Mouse (Mus musculus): ENCODE measurements around the gene Cldn14. TPM values are rescaled to one million over a fixed set of nuclear protein-coding genes. Genes with fewer than 3 reads are reported as not detected.
"Not testable (repeated sequence)": the region's sequence is repeated elsewhere in the genome, so short reads cannot be mapped to it uniquely, and the experiment has no call there.

Gene Cldn14
- polyA plus RNA-seq, 1 experiment from 2014 or later, result not detected

GRCm38 (mm10) chr16:94013328-94014086 lies 4.9 kb upstream of the Cldn14 start:
- 57% methylated on average over 8 of the region's 8 CpGs for WGBS
- not testable (repeated sequence) for H3K4me1 ChIP-seq (replicated peaks; ENCODE audit: control insufficient read depth, insufficient read depth, low read length); H3K27me3 ChIP-seq (ENCODE audit: control insufficient read depth, insufficient read depth, low read depth, low read length); H3K9ac ChIP-seq (ENCODE audit: low read length); H3K27ac ChIP-seq (ENCODE audit: low read length); H3K36me3 ChIP-seq (ENCODE audit: control insufficient read depth, insufficient read depth, low read length); H3K4me2 ChIP-seq (ENCODE audit: low read depth, low read length); H3K9me3 ChIP-seq (ENCODE audit: control insufficient read depth, low read length); H3K4me3 ChIP-seq (ENCODE audit: low read length)
- peak; percentile 66 for ATAC-seq (ENCODE audit: low read depth)

GRCm38 (mm10) chr16:94011224-94011623 lies 2.6 kb upstream of the Cldn14 start:
- Histone ChIP-seq H3K36me3 (ENCODE audit: control insufficient read depth, insufficient read depth, low read length) (no peaks in the 10 kb centered on the region), H3K4me2 (ENCODE audit: low read depth, low read length) (no peak overlapping the region), H3K27me3 (ENCODE audit: control insufficient read depth, insufficient read depth, low read depth, low read length) (0 out of 2 replicates have a peak, but pooled peaks cover 2% of the 10 kb centered on the region), H3K4me3 (ENCODE audit: low read length) (no peak overlapping the region), H3K27ac (ENCODE audit: low read length) (no peak overlapping the region), H3K4me1 (replicated peaks; ENCODE audit: control insufficient read depth, insufficient read depth, low read length) (no peaks in the 10 kb centered on the region), H3K9me3 (ENCODE audit: control insufficient read depth, low read length) (no peaks in the 10 kb centered on the region), H3K9ac (ENCODE audit: low read length) (no peak overlapping the region)
- no peak for ATAC-seq (ENCODE audit: low read depth)
- 1% methylated on average over 5 of the region's 5 CpGs for WGBS

DNA sequence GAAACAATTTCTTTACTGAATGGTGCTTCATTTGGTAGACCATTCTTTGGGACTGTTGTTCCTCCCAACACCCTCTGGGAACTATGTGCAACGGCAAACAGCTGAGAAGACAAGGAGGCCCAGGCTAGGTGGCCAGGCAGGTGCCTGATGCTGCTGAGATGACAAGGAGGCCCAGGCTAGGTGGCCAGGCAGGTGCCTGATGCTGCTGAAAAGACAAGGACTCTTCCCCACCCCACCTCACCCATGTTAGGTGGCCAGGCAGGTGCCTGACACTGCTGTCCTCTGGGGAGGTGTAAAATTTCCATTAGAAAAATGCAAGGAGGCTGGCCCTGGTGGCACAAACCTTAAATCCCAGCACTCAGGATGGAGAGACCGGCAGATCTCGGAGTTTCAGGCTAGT lies 2.0 kb upstream of the Cldn14 start:
- no peak overlapping the region for H3K9ac ChIP-seq (ENCODE audit: low read length)
- WGBS, result 52% methylated on average over 3 of the region's 3 CpGs
- H3K27me3 ChIP-seq (ENCODE audit: control insufficient read depth, insufficient read depth, low read depth, low read length), result 0 out of 2 replicates have a peak, but pooled peaks cover 2% of the 10 kb centered on the region
- H3K36me3 ChIP-seq (ENCODE audit: control insufficient read depth, insufficient read depth, low read length), result no peaks in the 10 kb centered on the region
- no peaks in the 10 kb centered on the region for H3K4me1 ChIP-seq (replicated peaks; ENCODE audit: control insufficient read depth, insufficient read depth, low read length)
- no peak for ATAC-seq (ENCODE audit: low read depth)
- no peak overlapping the region for H3K27ac ChIP-seq (ENCODE audit: low read length)
- no peak overlapping the region for H3K4me3 ChIP-seq (ENCODE audit: low read length)
- no peaks in the 10 kb centered on the region for H3K9me3 ChIP-seq (ENCODE audit: control insufficient read depth, low read length)
- no peak overlapping the region for H3K4me2 ChIP-seq (ENCODE audit: low read depth, low read length)

DNA sequence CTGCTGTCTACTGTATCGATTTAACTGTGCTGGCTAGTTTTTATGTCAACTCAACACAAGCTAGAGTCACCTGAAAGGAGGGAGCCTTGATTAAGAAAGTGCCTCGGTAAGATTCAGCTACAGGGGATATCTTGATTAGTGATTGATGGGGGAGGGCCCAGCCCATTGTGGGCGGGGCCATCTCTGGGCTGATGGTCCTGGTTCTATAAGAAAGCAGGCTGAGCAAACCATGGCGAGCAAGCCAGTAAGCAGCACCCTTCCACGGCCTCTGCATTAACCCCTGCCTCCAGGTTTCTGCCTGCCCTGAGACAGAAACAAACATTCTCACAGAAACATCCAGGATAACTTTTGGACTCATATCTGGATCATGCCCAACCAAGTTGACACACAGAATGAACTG lies 1.5 kb upstream of the Cldn14 start:
- ATAC-seq (ENCODE audit: low read depth), result no peak
- H3K4me1 ChIP-seq (replicated peaks; ENCODE audit: control insufficient read depth, insufficient read depth, low read length), result no peaks in the 10 kb centered on the region
- H3K4me3 ChIP-seq (ENCODE audit: low read length), result no peak overlapping the region
- 0 out of 2 replicates have a peak, but pooled peaks cover 2% of the 10 kb centered on the region for H3K27me3 ChIP-seq (ENCODE audit: control insufficient read depth, insufficient read depth, low read depth, low read length)
- no peak overlapping the region for H3K9ac ChIP-seq (ENCODE audit: low read length)
- H3K9me3 ChIP-seq (ENCODE audit: control insufficient read depth, low read length), result no peaks in the 10 kb centered on the region
- WGBS, result 75% methylated on average over 5 of the region's 5 CpGs
- no peak overlapping the region for H3K4me2 ChIP-seq (ENCODE audit: low read depth, low read length)
- no peak overlapping the region for H3K27ac ChIP-seq (ENCODE audit: low read length)
- no peaks in the 10 kb centered on the region for H3K36me3 ChIP-seq (ENCODE audit: control insufficient read depth, insufficient read depth, low read length)

DNA sequence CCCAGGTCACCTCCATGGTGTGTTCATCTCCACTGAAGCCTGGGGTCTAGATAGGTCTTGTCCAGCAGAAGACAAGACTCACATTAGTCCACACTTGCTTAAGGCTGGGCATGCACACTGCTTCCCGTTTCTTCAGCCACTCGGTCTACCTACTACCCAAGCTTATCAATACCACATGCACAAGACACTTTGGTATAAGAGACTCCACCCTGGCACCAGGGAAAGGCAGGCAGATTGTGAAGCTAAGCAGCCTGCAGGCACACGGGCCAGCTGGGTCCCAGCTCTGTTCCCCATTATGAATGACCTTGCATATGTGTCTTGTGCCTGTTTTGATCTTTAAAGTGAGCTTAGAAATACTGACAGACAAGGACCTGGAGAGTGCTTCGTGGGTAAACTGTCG lies 719 bp upstream of the Cldn14 start:
- 57% methylated on average over 5 of the region's 5 CpGs for WGBS
- Histone ChIP-seq H3K4me2 (ENCODE audit: low read depth, low read length) (no peak overlapping the region), H3K27me3 (ENCODE audit: control insufficient read depth, insufficient read depth, low read depth, low read length) (0 out of 2 replicates have a peak, but pooled peaks cover 2% of the 10 kb centered on the region), H3K9me3 (ENCODE audit: control insufficient read depth, low read length) (no peaks in the 10 kb centered on the region), H3K27ac (ENCODE audit: low read length) (no peak overlapping the region), H3K4me1 (replicated peaks; ENCODE audit: control insufficient read depth, insufficient read depth, low read length) (no peaks in the 10 kb centered on the region), H3K4me3 (ENCODE audit: low read length) (no peak overlapping the region), H3K36me3 (ENCODE audit: control insufficient read depth, insufficient read depth, low read length) (no peaks in the 10 kb centered on the region), H3K9ac (ENCODE audit: low read length) (no peak overlapping the region)
- ATAC-seq (ENCODE audit: low read depth), result no peak

DNA sequence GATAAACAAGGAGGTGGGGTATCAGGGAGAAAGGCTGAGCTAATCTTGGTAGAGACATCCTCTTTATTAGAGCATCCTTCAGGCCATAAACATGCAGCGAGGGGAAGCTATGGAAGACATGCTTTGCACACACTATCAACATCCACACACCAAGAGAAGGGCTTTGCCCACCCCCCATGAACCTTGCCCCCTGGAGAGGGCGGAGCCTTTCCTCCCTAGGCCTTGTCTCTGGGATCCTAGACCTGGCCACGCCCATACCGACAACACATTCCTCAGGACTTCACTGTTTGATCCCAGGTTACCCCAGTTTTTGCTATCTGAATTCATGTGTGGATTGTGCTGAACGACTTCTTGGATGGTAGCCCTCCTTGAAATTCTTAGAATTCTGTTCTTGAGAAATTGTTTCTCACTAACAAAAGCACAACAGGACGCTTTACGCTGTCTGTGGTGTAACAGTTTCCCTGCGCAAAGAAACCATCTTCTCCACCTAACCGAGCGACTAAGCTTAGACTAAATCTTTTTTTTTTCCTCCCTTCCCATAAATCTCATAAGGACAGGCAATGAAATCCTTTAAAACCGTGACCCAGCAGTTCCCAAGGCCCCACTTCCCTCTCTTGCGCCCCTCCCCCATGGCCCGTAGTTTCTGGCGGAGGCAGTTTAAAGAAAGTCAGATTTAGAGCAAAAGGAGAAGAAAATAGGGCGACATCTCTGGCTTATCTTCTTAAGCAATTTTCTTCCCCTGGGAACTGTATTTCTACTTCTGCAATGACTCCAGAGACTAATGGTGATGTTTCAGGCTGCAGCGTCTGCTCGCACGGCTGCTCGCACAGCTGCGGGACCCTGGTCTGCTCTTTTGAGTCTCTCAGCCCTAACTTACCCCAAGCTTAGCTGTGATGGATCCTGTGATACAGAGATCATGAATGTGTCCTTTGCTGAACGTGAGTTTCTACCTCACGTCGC lies 1.7 kb downstream of the Cldn14 start:
- Histone ChIP-seq H3K4me3 (ENCODE audit: low read length) (no peak overlapping the region), H3K9ac (ENCODE audit: low read length) (no peak overlapping the region), H3K27ac (ENCODE audit: low read length) (no peak overlapping the region), H3K4me2 (ENCODE audit: low read depth, low read length) (no peak overlapping the region), H3K9me3 (ENCODE audit: control insufficient read depth, low read length) (no peaks in the 10 kb centered on the region; the same call in 1 of the 2 replicates), H3K36me3 (ENCODE audit: control insufficient read depth, insufficient read depth, low read length) (no peaks in the 10 kb centered on the region), H3K27me3 (ENCODE audit: control insufficient read depth, insufficient read depth, low read depth, low read length) (0 out of 2 replicates have a peak, but pooled peaks cover 2% of the 10 kb centered on the region), H3K4me1 (replicated peaks; ENCODE audit: control insufficient read depth, insufficient read depth, low read length) (no peaks in the 10 kb centered on the region)
- ATAC-seq (ENCODE audit: low read depth), result no peak
- WGBS, result 57% methylated on average over 23 of the region's 23 CpGs

GRCm38 (mm10) chr16:94003478-94003877 lies 5.2 kb downstream of the Cldn14 start:
- H3K4me3 ChIP-seq (ENCODE audit: low read length), result no peak overlapping the region
- no peaks in the 10 kb centered on the region for H3K27me3 ChIP-seq (ENCODE audit: control insufficient read depth, insufficient read depth, low read depth, low read length)
- H3K9ac ChIP-seq (ENCODE audit: low read length), result no peak overlapping the region
- ATAC-seq (ENCODE audit: low read depth), result no peak
- no peaks in the 10 kb centered on the region for H3K4me1 ChIP-seq (replicated peaks; ENCODE audit: control insufficient read depth, insufficient read depth, low read length)
- H3K27ac ChIP-seq (ENCODE audit: low read length), result no peak overlapping the region
- no peak overlapping the region for H3K4me2 ChIP-seq (ENCODE audit: low read depth, low read length)
- WGBS, result 82% methylated on average over 6 of the region's 6 CpGs
- H3K9me3 ChIP-seq (ENCODE audit: control insufficient read depth, low read length), result no peaks in the 10 kb centered on the region; the same call in 1 of the 2 replicates
- H3K36me3 ChIP-seq (ENCODE audit: control insufficient read depth, insufficient read depth, low read length), result no peaks in the 10 kb centered on the region

- no peak overlapping the region for H3K9ac ChIP-seq (ENCODE audit: low read length)
- H3K27ac ChIP-seq (ENCODE audit: low read length), result no peak overlapping the region
- H3K4me2 ChIP-seq (ENCODE audit: low read depth, low read length), result no peak overlapping the region
- no peak for ATAC-seq (ENCODE audit: low read depth)
- no peaks in the 10 kb centered on the region for H3K36me3 ChIP-seq (ENCODE audit: control insufficient read depth, insufficient read depth, low read length)
- H3K4me1 ChIP-seq (replicated peaks; ENCODE audit: control insufficient read depth, insufficient read depth, low read length), result no peaks in the 10 kb centered on the region
- H3K4me3 ChIP-seq (ENCODE audit: low read length), result no peak overlapping the region
- WGBS, result 60% methylated on average over 6 of the region's 6 CpGs
- no peaks in the 10 kb centered on the region for H3K27me3 ChIP-seq (ENCODE audit: control insufficient read depth, insufficient read depth, low read depth, low read length)
- no peaks in the 10 kb centered on the region; the same call in 1 of the 2 replicates for H3K9me3 ChIP-seq (ENCODE audit: control insufficient read depth, low read length)
Measured at GRCm38 (mm10) chr16:94001366-94001765, 7.3 kb downstream of the Cldn14 start.

DNA sequence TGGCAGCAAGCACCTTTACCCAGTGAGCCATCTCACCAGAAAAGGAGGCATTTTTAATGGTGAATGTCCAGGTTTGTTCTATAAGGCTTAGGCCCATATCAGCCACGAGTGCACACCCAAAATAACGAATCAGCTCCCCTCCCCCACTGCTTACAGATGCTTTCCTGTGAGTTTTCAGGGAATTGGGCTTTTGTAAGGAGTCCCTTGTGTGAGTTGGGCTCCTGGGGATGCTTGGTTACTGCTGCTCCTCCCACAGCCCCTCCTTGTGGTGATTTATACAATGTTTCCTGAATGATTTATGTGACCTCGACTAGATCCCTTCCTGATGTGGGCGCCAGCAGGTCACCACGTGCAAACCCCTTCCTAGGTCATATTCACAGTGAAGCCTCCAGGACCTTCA lies 9.7 kb downstream of the Cldn14 start:
- Histone ChIP-seq H3K4me1 (replicated peaks; ENCODE audit: control insufficient read depth, insufficient read depth, low read length) (no peaks in the 10 kb centered on the region), H3K9ac (ENCODE audit: low read length) (no peak overlapping the region), H3K4me3 (ENCODE audit: low read length) (no peak overlapping the region), H3K36me3 (ENCODE audit: control insufficient read depth, insufficient read depth, low read length) (no peaks in the 10 kb centered on the region), H3K4me2 (ENCODE audit: low read depth, low read length) (no peak overlapping the region), H3K27ac (ENCODE audit: low read length) (no peak overlapping the region), H3K9me3 (ENCODE audit: control insufficient read depth, low read length) (no peaks in the 10 kb centered on the region; the same call in 1 of the 2 replicates), H3K27me3 (ENCODE audit: control insufficient read depth, insufficient read depth, low read depth, low read length) (no peaks in the 10 kb centered on the region)
- ATAC-seq (ENCODE audit: low read depth), result no peak
- 42% methylated on average over 5 of the region's 5 CpGs for WGBS
